8 mouse cellular contexts compared by ENCODE assay signal in the genomic region with DNA sequence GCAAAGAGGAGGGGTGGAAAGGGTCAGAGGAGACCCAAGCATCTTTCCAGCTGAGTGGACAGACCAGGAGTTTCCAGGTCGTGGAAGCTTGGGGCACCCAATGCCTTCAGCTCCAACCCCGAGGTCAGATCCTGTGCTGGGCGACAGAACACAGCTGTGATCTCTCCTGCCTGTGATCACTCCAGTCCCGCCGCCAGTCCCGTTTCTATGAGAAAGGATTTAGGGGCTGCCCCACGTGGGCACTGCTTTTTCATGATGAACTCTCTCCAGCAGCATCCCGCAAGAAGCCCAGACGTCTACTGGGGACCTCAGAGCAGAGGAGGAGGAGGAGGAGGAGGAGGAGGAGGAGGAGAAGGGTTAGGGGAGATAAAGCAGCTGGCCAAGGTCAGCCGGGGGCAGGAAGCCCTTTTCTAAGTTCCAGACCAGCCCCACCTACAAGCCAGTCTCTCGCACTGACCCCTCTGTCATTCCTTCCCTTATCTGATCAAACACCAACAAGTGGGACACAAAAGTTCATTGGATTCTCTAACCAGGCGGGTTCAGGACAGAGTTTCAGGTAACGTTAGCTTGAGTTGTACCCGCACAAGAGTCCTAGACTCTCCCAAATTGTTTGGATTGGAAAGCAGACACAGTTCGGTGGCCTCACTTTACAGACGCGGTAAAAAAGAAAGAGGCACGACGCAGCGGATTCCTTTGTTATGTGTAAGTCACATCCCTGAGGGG. TPM values are rescaled to one million over a fixed set of nuclear protein-coding genes. Genes with fewer than 3 reads are reported as not detected.
A peak's percentile ranks its signal among the peaks of the same experiment; 100 is the strongest.
DNase-seq lines count a peak whose midpoint lies in the region; ATAC-seq and TF ChIP-seq lines count a peak whose summit lies in the region.

No protein-coding gene starts in this region.

- H3K4me1 ChIP-seq in brown adipose tissue, adult 24 weeks (ENCODE audit: control insufficient read depth, insufficient read depth, insufficient read length, low read length), result 0 out of 2 replicates have a peak, but pooled peaks cover 2% of the 10 kb centered on the region
- H3K4me1 ChIP-seq in hindbrain, embryonic 10.5 days (replicated peaks), result peaks cover 33% of the 10 kb centered on the region
- H3K4me1 ChIP-seq in lung, adult 2 months (ENCODE audit: control insufficient read depth, insufficient read depth, low read length), result peaks cover 3% of the 10 kb centered on the region; the same call in 1 of the 2 replicates
- H3K4me1 ChIP-seq in small intestine, adult 2 months (ENCODE audit: control insufficient read depth, insufficient read depth, insufficient read length, low read length), result peaks cover 20% of the 10 kb centered on the region

- peaks cover 23% of the 10 kb centered on the region for H3K36me3 ChIP-seq in hindbrain, embryonic 10.5 days
- H3K36me3 ChIP-seq in small intestine, adult 2 months (ENCODE audit: control insufficient read depth, insufficient read depth, low read length), result no peaks in the 10 kb centered on the region

- WGBS in hindbrain, embryonic 10.5 days, result under 1% methylated on average over 20 of the region's 20 CpGs
- 4% methylated on average over 20 of the region's 20 CpGs for WGBS in lung, adult 2 months
- WGBS in small intestine, adult 2 months, result 3% methylated on average over 20 of the region's 20 CpGs

- peak overlapping the region; percentile 91 for H3K4me3 ChIP-seq in brown adipose tissue, adult 24 weeks (ENCODE audit: insufficient read depth, low read depth, low read length)
- H3K4me3 ChIP-seq in hindbrain, embryonic 10.5 days, result peak overlapping the region; percentile 68
- H3K4me3 ChIP-seq in lung, adult 2 months (replicated peaks; ENCODE audit: extremely low read depth, low read depth, low read length), result peak overlapping the region; percentile 87
- peak overlapping the region; percentile 73 for H3K4me3 ChIP-seq in small intestine, adult 2 months (ENCODE audit: low read depth, low read length)

- DNase-seq in frontal cortex, postnatal 10 days (ENCODE audit: low spot score in 2 of 2), result no peak
- DNase-seq in hindbrain, embryonic 10.5 days (ENCODE audit: low spot score), result peak; percentile 39
- DNase-seq in lung, adult 2 months, result peak; percentile 40
- DNase-seq in c-Kit-positive CD71-positive TER-119-positive erythroid progenitor cells, embryonic 14.5 days (ENCODE audit: low spot score), result no peak
- no peak for DNase-seq in right cerebral cortex, adult 2 months (ENCODE audit: low spot score in 2 of 2)

- no peaks in the 10 kb centered on the region for H3K27me3 ChIP-seq in hindbrain, embryonic 10.5 days (ENCODE audit: insufficient read depth, poor library complexity, severe bottlenecking)
- no peaks in the 10 kb centered on the region for H3K27me3 ChIP-seq in small intestine, adult 2 months (ENCODE audit: control insufficient read depth, insufficient read depth, low read length)

- TF ChIP-seq POLR2A in lung, adult 2 months (IDR thresholded peaks at IDR 0.05; ENCODE audit: borderline replicate concordance, extremely low read depth, low read depth, low read length), result no peak
- no peak for TF ChIP-seq POLR2A in small intestine, adult 2 months (IDR thresholded peaks at IDR 0.05; ENCODE audit: low read depth, low read length)

- ATAC-seq in frontal cortex, adult (ENCODE audit: low TSS enrichment), result 0 out of 2 replicates have a peak, but pooled peaks have one; percentile 8

- no peaks in the 10 kb centered on the region for H3K9me3 ChIP-seq in hindbrain, embryonic 10.5 days

- no peak for TF ChIP-seq CTCF in lung, adult 2 months (IDR thresholded peaks at IDR 0.05; ENCODE audit: insufficient read depth, low read length)
- TF ChIP-seq CTCF in small intestine, adult 2 months (IDR thresholded peaks at IDR 0.05; ENCODE audit: extremely low read depth, insufficient read length, insufficient replicate concordance, low read depth, low read length), result no peak

- H3K27ac ChIP-seq in brown adipose tissue, adult 24 weeks (replicated peaks; ENCODE audit: low read depth, low read length), result no peak overlapping the region
- peak overlapping the region; percentile 88 for H3K27ac ChIP-seq in hindbrain, embryonic 10.5 days
- no peak overlapping the region for H3K27ac ChIP-seq in small intestine, adult 2 months (ENCODE audit: insufficient read depth, low read depth, low read length)

RNA-seq across cellular contexts. Expression of a gene that starts 0.8 kb away (rescaled TPM):
- 79.7 and 84.7 TPM in 2 replicates for polyA plus RNA-seq in brown adipose tissue, adult 24 weeks (2012; ENCODE audit: insufficient read depth, insufficient read length, missing spikeins)
- polyA plus RNA-seq in hindbrain, embryonic 10.5 days (2016; fragmentation: Nextera tagmentation; extraction: Ambion mirVana), result 98.3 and 105 TPM in 2 replicates
- polyA plus RNA-seq in lung, adult 2 months (2012; rRNA removed), result 404 and 429 TPM in 2 replicates
- polyA plus RNA-seq in small intestine, adult 2 months (2012; rRNA removed), result 115 and 166 TPM in 2 replicates

RNA-seq across cellular contexts. Expression of a gene that starts 17.3 kb away (rescaled TPM):
- 0.55 TPM in 1 of 2 replicates, not detected in the other for polyA plus RNA-seq in brown adipose tissue, adult 24 weeks (2012; ENCODE audit: insufficient read depth, insufficient read length, missing spikeins)
- 2.3 and 2.9 TPM in 2 replicates for polyA plus RNA-seq in hindbrain, embryonic 10.5 days (2016; fragmentation: Nextera tagmentation; extraction: Ambion mirVana)
- 0.22 and 1.8 TPM in 2 replicates for polyA plus RNA-seq in lung, adult 2 months (2012; rRNA removed)
- 0.10 and 0.33 TPM in 2 replicates for polyA plus RNA-seq in small intestine, adult 2 months (2012; rRNA removed)

Comparison
In these comparisons a context has a peak if more than half of its experiments do, and no peak if none do; other contexts are left out.
1. DNase-seq: peak in hindbrain, embryonic 10.5 days (single experiment) and lung, adult 2 months (single experiment); none in frontal cortex, postnatal 10 days (0 of 2), c-Kit-positive CD71-positive TER-119-positive erythroid progenitor cells, embryonic 14.5 days (single experiment) and right cerebral cortex, adult 2 months (0 of 2).
2. Peak in every context shown above with its lines, with median percentiles within 50 percentile points of each other: H3K4me3 ChIP-seq.